Mouse (Mus musculus): ENCODE measurements around the gene Pip4k2c. TPM values are rescaled to one million over a fixed set of nuclear protein-coding genes. Genes with fewer than 3 reads are reported as not detected.

Pip4k2c gene
- polyA plus RNA-seq, 1 experiment: 22.2 TPM

- Histone ChIP-seq H3K4me3 (ENCODE audit: extremely low read depth, insufficient read depth, insufficient read length) (no peak overlapping the region), H3K27me3 (ENCODE audit: control insufficient read depth, insufficient read depth, low read length) (no peaks in the 10 kb centered on the region), H3K36me3 (ENCODE audit: control insufficient read depth, insufficient read depth, low read length) (peaks cover 33% of the 10 kb centered on the region), H3K4me1 (ENCODE audit: control insufficient read depth, insufficient read depth, insufficient read length) (no peaks in the 10 kb centered on the region; the same call in 1 of the 2 replicates), H3K27ac (ENCODE audit: insufficient read depth, low read length) (no peak overlapping the region)
- no peak for DNase-seq (ENCODE audit: low read depth in 1 of 2, low spot score in 2 of 2)
- WGBS: 88% methylated on average over 8 of the region's 8 CpGs
- no peak for TF ChIP-seq CTCF (IDR thresholded peaks at IDR 0.05; ENCODE audit: extremely low read depth, insufficient read depth, insufficient read length, insufficient replicate concordance)
Observed at GRCm38 (mm10) chr10:127200279-127200678, 11.1 kb downstream of the Pip4k2c start.

GRCm38 (mm10) chr10:127199474-127199873 lies 11.9 kb downstream of the Pip4k2c start:
- Histone ChIP-seq H3K36me3 (ENCODE audit: control insufficient read depth, insufficient read depth, low read length) (peaks cover 28% of the 10 kb centered on the region), H3K4me3 (ENCODE audit: extremely low read depth, insufficient read depth, insufficient read length) (no peak overlapping the region), H3K4me1 (ENCODE audit: control insufficient read depth, insufficient read depth, insufficient read length) (peaks cover 4% of the 10 kb centered on the region; the same call in 1 of the 2 replicates), H3K27ac (ENCODE audit: insufficient read depth, low read length) (no peak overlapping the region), H3K27me3 (ENCODE audit: control insufficient read depth, insufficient read depth, low read length) (no peaks in the 10 kb centered on the region)
- 91% methylated on average over 11 of the region's 11 CpGs for WGBS
- no peak for DNase-seq (ENCODE audit: low read depth in 1 of 2, low spot score in 2 of 2)
- TF ChIP-seq POLR2A (IDR thresholded peaks at IDR 0.05; ENCODE audit: low read depth, low read length) (no peak), CTCF (IDR thresholded peaks at IDR 0.05; ENCODE audit: extremely low read depth, insufficient read depth, insufficient read length, insufficient replicate concordance) (no peak)

- no peak for DNase-seq (ENCODE audit: low read depth in 1 of 2, low spot score in 2 of 2)
- no peak for TF ChIP-seq POLR2A (IDR thresholded peaks at IDR 0.05; ENCODE audit: low read depth, low read length)
- TF ChIP-seq CTCF (IDR thresholded peaks at IDR 0.05; ENCODE audit: extremely low read depth, insufficient read depth, insufficient read length, insufficient replicate concordance): no peak
- Histone ChIP-seq H3K36me3 (ENCODE audit: control insufficient read depth, insufficient read depth, low read length) (peaks cover 28% of the 10 kb centered on the region), H3K4me3 (ENCODE audit: extremely low read depth, insufficient read depth, insufficient read length) (no peak overlapping the region), H3K27ac (ENCODE audit: insufficient read depth, low read length) (no peak overlapping the region), H3K27me3 (ENCODE audit: control insufficient read depth, insufficient read depth, low read length) (no peaks in the 10 kb centered on the region), H3K4me1 (ENCODE audit: control insufficient read depth, insufficient read depth, insufficient read length) (peaks cover 4% of the 10 kb centered on the region; the same call in 1 of the 2 replicates)
- 90% methylated on average over 5 of the region's 5 CpGs for WGBS
Observed at GRCm38 (mm10) chr10:127199068-127199467, 12.3 kb downstream of the Pip4k2c start.

- Histone ChIP-seq H3K36me3 (ENCODE audit: control insufficient read depth, insufficient read depth, low read length) (peaks cover 26% of the 10 kb centered on the region), H3K27me3 (ENCODE audit: control insufficient read depth, insufficient read depth, low read length) (no peaks in the 10 kb centered on the region), H3K27ac (ENCODE audit: insufficient read depth, low read length) (no peak overlapping the region), H3K4me1 (ENCODE audit: control insufficient read depth, insufficient read depth, insufficient read length) (peaks cover 4% of the 10 kb centered on the region; the same call in 1 of the 2 replicates), H3K4me3 (ENCODE audit: extremely low read depth, insufficient read depth, insufficient read length) (no peak overlapping the region)
- no peak for DNase-seq (ENCODE audit: low read depth in 1 of 2, low spot score in 2 of 2)
- WGBS: 86% methylated on average over 2 of the region's 2 CpGs
- TF ChIP-seq CTCF (IDR thresholded peaks at IDR 0.05; ENCODE audit: extremely low read depth, insufficient read depth, insufficient read length, insufficient replicate concordance) (no peak), POLR2A (IDR thresholded peaks at IDR 0.05; ENCODE audit: low read depth, low read length) (no peak)
Observed at GRCm38 (mm10) chr10:127198492-127198891, 12.9 kb downstream of the Pip4k2c start.

- H3K4me3 ChIP-seq (ENCODE audit: extremely low read depth, insufficient read depth, insufficient read length): no peak overlapping the region
- WGBS: 92% methylated on average over 11 of the region's 11 CpGs
- peaks cover 21% of the 10 kb centered on the region for H3K36me3 ChIP-seq (ENCODE audit: control insufficient read depth, insufficient read depth, low read length)
- peaks cover 4% of the 10 kb centered on the region; the same call in 1 of the 2 replicates for H3K4me1 ChIP-seq (ENCODE audit: control insufficient read depth, insufficient read depth, insufficient read length)
- TF ChIP-seq CTCF (IDR thresholded peaks at IDR 0.05; ENCODE audit: extremely low read depth, insufficient read depth, insufficient read length, insufficient replicate concordance) (no peak), POLR2A (IDR thresholded peaks at IDR 0.05; ENCODE audit: low read depth, low read length) (no peak)
- no peak overlapping the region for H3K27ac ChIP-seq (ENCODE audit: insufficient read depth, low read length)
- no peak for DNase-seq (ENCODE audit: low read depth in 1 of 2, low spot score in 2 of 2)
- no peaks in the 10 kb centered on the region for H3K27me3 ChIP-seq (ENCODE audit: control insufficient read depth, insufficient read depth, low read length)
Observed at GRCm38 (mm10) chr10:127197505-127198110, 13.8 kb downstream of the Pip4k2c start.

- Histone ChIP-seq H3K4me3 (ENCODE audit: extremely low read depth, insufficient read depth, insufficient read length) (no peak overlapping the region), H3K27ac (ENCODE audit: insufficient read depth, low read length) (no peak overlapping the region), H3K4me1 (ENCODE audit: control insufficient read depth, insufficient read depth, insufficient read length) (peaks cover 4% of the 10 kb centered on the region; the same call in 1 of the 2 replicates), H3K36me3 (ENCODE audit: control insufficient read depth, insufficient read depth, low read length) (peaks cover 19% of the 10 kb centered on the region), H3K27me3 (ENCODE audit: control insufficient read depth, insufficient read depth, low read length) (no peaks in the 10 kb centered on the region)
- no peak for DNase-seq (ENCODE audit: low read depth in 1 of 2, low spot score in 2 of 2)
- no peak for TF ChIP-seq POLR2A (IDR thresholded peaks at IDR 0.05; ENCODE audit: low read depth, low read length)
- no peak for TF ChIP-seq CTCF (IDR thresholded peaks at IDR 0.05; ENCODE audit: extremely low read depth, insufficient read depth, insufficient read length, insufficient replicate concordance)
- 92% methylated on average over 8 of the region's 8 CpGs for WGBS
Observed at GRCm38 (mm10) chr10:127197104-127197503, 14.3 kb downstream of the Pip4k2c start.

- WGBS: 93% methylated on average over 5 of the region's 5 CpGs
- DNase-seq (ENCODE audit: low read depth in 1 of 2, low spot score in 2 of 2): no peak
Observed at GRCm38 (mm10) chr10:127196392-127196791, 15.0 kb downstream of the Pip4k2c start.

More at GRCm38 (mm10) chr10:127196392-127196791, 15.0 kb downstream of the Pip4k2c start:
- Histone ChIP-seq H3K27ac (ENCODE audit: insufficient read depth, low read length) (peak overlapping the region; percentile 38; the same call in 1 of the 2 replicates), H3K27me3 (ENCODE audit: control insufficient read depth, insufficient read depth, low read length) (no peaks in the 10 kb centered on the region), H3K4me3 (ENCODE audit: extremely low read depth, insufficient read depth, insufficient read length) (no peak overlapping the region), H3K4me1 (ENCODE audit: control insufficient read depth, insufficient read depth, insufficient read length) (peaks cover 4% of the 10 kb centered on the region; the same call in 1 of the 2 replicates), H3K36me3 (ENCODE audit: control insufficient read depth, insufficient read depth, low read length) (peaks cover 17% of the 10 kb centered on the region)
- TF ChIP-seq CTCF (IDR thresholded peaks at IDR 0.05; ENCODE audit: extremely low read depth, insufficient read depth, insufficient read length, insufficient replicate concordance): no peak
- no peak for TF ChIP-seq POLR2A (IDR thresholded peaks at IDR 0.05; ENCODE audit: low read depth, low read length)
